Mouse (Mus musculus): Measurements from ENCODE around the gene Fn3krp. TPM values are rescaled to one million over a fixed set of nuclear protein-coding genes. Genes with fewer than 3 reads are reported as not detected.

Fn3krp gene
- 7.3 and 8.9 TPM in 2 replicates for polyA plus RNA-seq (2015; fragmentation: Nextera tagmentation; extraction: Ambion mirVana)

GRCm38 (mm10) chr11:121420830-121421552 lies at the start of gene Fn3krp:
Gene Fn3krp, plus strand, starts transcription at chr11:121421401.
- peak within 1 kb of the TSS; percentile 77 for H3K4me3 ChIP-seq
- peaks cover 6% of the 10 kb centered on the region; the same call in 1 of the 2 replicates for H3K4me1 ChIP-seq
- no peaks in the 10 kb centered on the region for H3K27me3 ChIP-seq
- H3K36me3 ChIP-seq: no peaks in the 10 kb centered on the region
- peak; percentile 100 for ATAC-seq (ENCODE audit: insufficient number of reproducible peaks, low FRiP score, low TSS enrichment, low read depth)
- WGBS: 1% methylated on average over 28 of the region's 28 CpGs
- peak within 1 kb of the TSS; percentile 74 for H3K9ac ChIP-seq
- H3K27ac ChIP-seq: peak within 1 kb of the TSS; percentile 73
- peak within 1 kb of the TSS; percentile 88 for H3K4me2 ChIP-seq
- H3K9me3 ChIP-seq: no peaks in the 10 kb centered on the region

- Histone ChIP-seq H3K27me3 (no peaks in the 10 kb centered on the region), H3K4me1 (no peaks in the 10 kb centered on the region), H3K9ac (no peak overlapping the region), H3K9me3 (no peaks in the 10 kb centered on the region), H3K36me3 (no peaks in the 10 kb centered on the region), H3K27ac (no peak overlapping the region), H3K4me3 (no peak overlapping the region), H3K4me2 (no peak overlapping the region)
- no peak for ATAC-seq (ENCODE audit: insufficient number of reproducible peaks, low FRiP score, low TSS enrichment, low read depth)
- 70% methylated on average over 6 of the region's 6 CpGs for WGBS
Measured at GRCm38 (mm10) chr11:121373305-121373704, 47.9 kb upstream of the Fn3krp start.

DNA sequence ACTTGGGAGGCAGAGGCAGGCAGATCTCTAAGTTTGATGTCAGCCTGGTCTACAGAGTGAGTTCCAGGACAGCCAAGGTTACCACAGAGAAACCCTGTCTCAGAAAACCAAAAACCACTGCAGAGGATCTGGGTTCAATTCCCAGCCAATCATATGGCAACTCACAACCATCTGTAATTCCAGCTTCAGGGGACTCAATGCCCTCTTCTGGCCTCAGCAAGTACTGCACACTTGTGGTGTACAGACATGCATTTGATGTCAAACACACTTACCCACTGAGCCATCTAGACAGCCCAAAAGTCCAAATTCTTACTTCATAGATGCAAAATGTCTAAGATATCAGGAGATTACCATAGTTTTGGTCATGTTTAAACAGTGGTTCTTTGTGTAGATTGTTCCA lies 42.6 kb upstream of the Fn3krp start:
- no peaks in the 10 kb centered on the region for H3K27me3 ChIP-seq
- no peak overlapping the region for H3K27ac ChIP-seq
- H3K9me3 ChIP-seq: no peaks in the 10 kb centered on the region
- no peak for ATAC-seq (ENCODE audit: insufficient number of reproducible peaks, low FRiP score, low TSS enrichment, low read depth)
- no peaks in the 10 kb centered on the region for H3K4me1 ChIP-seq
- no peak overlapping the region for H3K4me3 ChIP-seq
- H3K36me3 ChIP-seq: no peaks in the 10 kb centered on the region
- H3K4me2 ChIP-seq: no peak overlapping the region
- no peak overlapping the region for H3K9ac ChIP-seq

DNA sequence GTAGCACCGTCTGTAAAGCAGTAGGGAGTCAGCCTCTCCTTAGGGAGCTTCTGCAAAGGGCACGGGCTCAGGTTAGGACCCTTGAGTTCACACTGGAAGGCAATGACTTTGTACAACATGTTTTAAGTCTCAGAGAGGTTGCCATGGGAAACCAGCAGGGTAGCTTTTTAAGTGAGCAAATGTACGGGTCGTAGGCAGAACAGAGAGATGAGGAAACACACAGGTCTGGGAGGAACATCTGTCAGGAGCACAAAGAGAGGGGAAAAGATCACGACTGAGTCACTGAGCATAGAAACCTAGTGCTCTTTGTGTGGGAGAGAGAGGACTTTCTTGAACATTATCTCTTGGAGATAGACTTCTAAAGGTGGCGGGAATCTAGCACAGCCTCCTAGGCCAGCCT lies 40.9 kb upstream of the Fn3krp start:
- WGBS: 63% methylated on average over 6 of the region's 6 CpGs

DNA sequence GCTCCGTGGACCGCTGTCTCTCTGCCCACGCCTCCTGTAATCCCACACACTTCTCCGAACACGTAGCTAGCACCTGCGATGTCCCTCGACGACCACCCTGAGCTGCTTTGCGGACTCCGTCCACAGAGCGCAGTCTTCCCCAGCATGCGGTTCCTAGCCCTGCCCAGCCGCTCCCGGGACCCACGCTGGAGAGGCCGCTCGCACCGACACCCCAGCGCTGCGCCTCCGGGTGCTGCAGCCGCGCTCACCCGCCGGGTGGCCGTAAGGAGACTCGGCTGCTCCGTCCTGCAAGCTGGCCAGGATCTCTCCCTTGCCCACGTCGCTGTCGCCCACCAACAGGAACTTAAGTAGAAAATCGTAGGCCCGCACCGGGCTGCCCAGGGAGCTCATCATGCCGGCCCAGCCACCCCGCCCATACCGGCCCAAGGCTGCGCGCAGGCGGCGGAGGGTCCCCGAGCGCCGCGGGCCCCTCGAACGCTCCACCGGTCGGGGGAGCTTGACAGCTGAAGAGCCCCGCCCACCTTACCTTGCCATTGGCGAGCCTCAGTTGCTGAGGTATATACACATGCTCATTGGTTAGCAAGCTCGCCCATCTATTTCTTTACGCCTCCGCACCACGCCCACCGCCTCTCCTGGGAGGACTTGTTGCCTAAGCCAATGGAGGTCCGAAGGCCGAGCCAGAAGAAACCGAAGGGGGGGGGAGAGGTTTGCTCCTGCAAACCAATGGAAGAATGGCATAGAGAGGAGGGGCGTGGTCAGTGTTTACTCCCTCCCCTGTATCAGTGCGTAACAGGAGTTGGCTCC lies 33.2 kb upstream of the Fn3krp start, which contains the start of gene Rab40b:
Rab40b (minus strand) TSS at position 502 of the 804 bp plus-strand sequence.
- peak within 1 kb of the TSS; percentile 63 for H3K4me3 ChIP-seq
- no peaks in the 10 kb centered on the region for H3K36me3 ChIP-seq
- peak; percentile 99 for ATAC-seq (ENCODE audit: insufficient number of reproducible peaks, low FRiP score, low TSS enrichment, low read depth)
- no peaks in the 10 kb centered on the region for H3K27me3 ChIP-seq
- peak within 1 kb of the TSS; percentile 83 for H3K4me2 ChIP-seq
- H3K4me1 ChIP-seq: peaks cover 16% of the 10 kb centered on the region
- no peaks in the 10 kb centered on the region for H3K9me3 ChIP-seq
- peak within 1 kb of the TSS; percentile 44; the same call in 1 of the 2 replicates for H3K27ac ChIP-seq
- 1% methylated on average over 61 of the region's 61 CpGs for WGBS
- peak within 1 kb of the TSS; percentile 50 for H3K9ac ChIP-seq

More for the DNA sequence above, 40.9 kb upstream of the Fn3krp start:
- Histone ChIP-seq H3K9ac (no peak overlapping the region), H3K27me3 (no peaks in the 10 kb centered on the region), H3K36me3 (no peaks in the 10 kb centered on the region), H3K9me3 (no peaks in the 10 kb centered on the region), H3K27ac (no peak overlapping the region), H3K4me1 (no peaks in the 10 kb centered on the region), H3K4me3 (no peak overlapping the region), H3K4me2 (no peak overlapping the region)
- no peak for ATAC-seq (ENCODE audit: insufficient number of reproducible peaks, low FRiP score, low TSS enrichment, low read depth)

DNA sequence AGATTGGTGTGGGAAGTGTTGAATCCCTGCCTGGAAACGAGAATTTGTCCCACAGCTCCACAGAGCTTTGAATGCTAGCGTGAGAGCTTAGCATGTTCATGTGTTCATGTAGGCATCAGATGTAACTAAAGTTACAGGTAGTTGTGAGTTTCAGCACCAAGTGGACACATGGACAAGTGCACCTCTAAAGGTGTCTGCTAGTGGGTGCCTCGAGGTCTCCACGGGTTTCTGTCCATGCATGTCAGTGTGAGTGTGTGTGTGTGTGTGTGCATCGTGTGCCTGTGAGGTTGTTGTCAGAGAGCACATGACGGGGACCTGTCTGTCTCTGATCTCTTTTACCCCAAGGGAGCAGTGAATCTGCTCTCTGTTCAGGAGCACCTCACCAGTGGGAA lies 32.7 kb upstream of the Fn3krp start:
- no peak for ATAC-seq (ENCODE audit: insufficient number of reproducible peaks, low FRiP score, low TSS enrichment, low read depth)

GRCm38 (mm10) chr11:121390793-121391192 lies 30.4 kb upstream of the Fn3krp start:
- no peaks in the 10 kb centered on the region for H3K36me3 ChIP-seq
- no peak overlapping the region for H3K9ac ChIP-seq
- H3K4me1 ChIP-seq: peaks cover 16% of the 10 kb centered on the region
- H3K4me2 ChIP-seq: no peak overlapping the region
- no peak for ATAC-seq (ENCODE audit: insufficient number of reproducible peaks, low FRiP score, low TSS enrichment, low read depth)
- no peaks in the 10 kb centered on the region for H3K27me3 ChIP-seq
- no peaks in the 10 kb centered on the region for H3K9me3 ChIP-seq
- WGBS: 62% methylated on average over 3 of the region's 3 CpGs
- no peak overlapping the region for H3K27ac ChIP-seq
- no peak overlapping the region for H3K4me3 ChIP-seq

More for the DNA sequence above, 32.7 kb upstream of the Fn3krp start:
- Histone ChIP-seq H3K27ac (peak overlapping the region; percentile 22; the same call in 1 of the 2 replicates), H3K4me2 (peak overlapping the region; percentile 83), H3K9me3 (no peaks in the 10 kb centered on the region), H3K4me3 (peak overlapping the region; percentile 63), H3K36me3 (no peaks in the 10 kb centered on the region), H3K4me1 (peaks cover 16% of the 10 kb centered on the region), H3K9ac (no peak overlapping the region), H3K27me3 (no peaks in the 10 kb centered on the region)
- WGBS: 6% methylated on average over 6 of the region's 6 CpGs

DNA sequence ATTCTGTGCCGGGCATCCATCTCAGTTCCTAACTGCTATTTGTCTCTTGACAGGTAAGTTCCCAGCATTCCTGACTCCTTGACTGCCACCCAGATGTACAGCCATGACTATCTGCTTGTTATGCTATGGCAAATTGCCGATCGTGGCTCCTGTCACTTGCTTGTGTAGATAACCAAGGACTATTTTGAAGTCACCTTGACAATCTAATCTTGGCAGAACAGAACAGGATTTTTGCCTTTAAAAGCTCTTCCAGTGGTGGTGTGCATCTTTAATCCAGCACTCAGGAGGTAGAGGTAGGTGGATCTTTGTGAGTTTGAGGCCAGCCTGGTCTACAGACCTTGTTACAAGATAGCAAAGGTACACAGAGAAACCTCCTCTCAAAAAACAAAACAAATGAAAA lies 28.8 kb upstream of the Fn3krp start:
- WGBS: 86% methylated on average over 3 of the region's 3 CpGs
- Histone ChIP-seq H3K4me2 (no peak overlapping the region), H3K4me1 (peaks cover 11% of the 10 kb centered on the region), H3K9ac (no peak overlapping the region), H3K27ac (no peak overlapping the region), H3K4me3 (no peak overlapping the region), H3K36me3 (no peaks in the 10 kb centered on the region), H3K27me3 (no peaks in the 10 kb centered on the region), H3K9me3 (no peaks in the 10 kb centered on the region)
- ATAC-seq (ENCODE audit: insufficient number of reproducible peaks, low FRiP score, low TSS enrichment, low read depth): no peak

DNA sequence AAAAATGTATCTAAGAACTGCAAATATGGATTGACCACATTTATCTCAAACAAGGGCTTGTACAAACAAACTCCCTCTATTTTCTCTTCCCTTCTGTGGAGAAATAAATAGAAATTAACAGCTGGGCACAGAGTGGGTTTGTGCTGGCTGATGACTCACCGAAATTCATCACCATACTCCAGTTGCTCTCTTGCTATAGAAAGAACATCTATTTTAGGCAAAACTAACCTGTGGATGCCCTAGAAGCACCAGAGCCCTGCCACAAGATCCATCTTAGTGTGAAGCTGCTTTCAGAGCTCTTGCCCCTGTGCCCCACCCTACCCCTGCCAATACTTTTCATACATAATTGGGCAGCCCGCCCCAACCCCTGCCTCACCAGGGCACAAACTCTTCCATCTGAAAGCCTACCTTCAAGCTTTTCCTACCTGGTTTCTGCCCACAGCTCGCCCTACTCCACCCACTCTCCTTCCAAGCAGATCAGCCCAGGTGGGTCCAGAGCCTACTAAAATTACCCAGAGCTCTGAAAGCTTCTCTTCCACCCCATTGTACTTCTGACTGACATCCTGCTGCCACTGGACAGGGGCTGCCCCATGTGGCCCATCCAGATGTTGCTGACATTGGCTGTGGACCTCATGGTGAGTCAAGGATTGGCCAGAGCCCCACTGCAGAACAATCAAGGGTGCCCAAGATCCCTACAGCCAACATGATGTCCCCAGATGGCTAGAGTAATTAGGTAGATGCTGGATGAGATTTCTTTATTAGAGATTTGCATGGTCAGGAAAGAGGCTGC lies 13.6 kb upstream of the Fn3krp start:
- Histone ChIP-seq H3K36me3 (no peaks in the 10 kb centered on the region), H3K4me3 (no peak overlapping the region), H3K27me3 (no peaks in the 10 kb centered on the region), H3K27ac (no peak overlapping the region), H3K4me2 (no peak overlapping the region), H3K9me3 (no peaks in the 10 kb centered on the region), H3K4me1 (no peaks in the 10 kb centered on the region), H3K9ac (no peak overlapping the region)
- WGBS: 79% methylated on average over 3 of the region's 3 CpGs
- no peak for ATAC-seq (ENCODE audit: insufficient number of reproducible peaks, low FRiP score, low TSS enrichment, low read depth)

DNA sequence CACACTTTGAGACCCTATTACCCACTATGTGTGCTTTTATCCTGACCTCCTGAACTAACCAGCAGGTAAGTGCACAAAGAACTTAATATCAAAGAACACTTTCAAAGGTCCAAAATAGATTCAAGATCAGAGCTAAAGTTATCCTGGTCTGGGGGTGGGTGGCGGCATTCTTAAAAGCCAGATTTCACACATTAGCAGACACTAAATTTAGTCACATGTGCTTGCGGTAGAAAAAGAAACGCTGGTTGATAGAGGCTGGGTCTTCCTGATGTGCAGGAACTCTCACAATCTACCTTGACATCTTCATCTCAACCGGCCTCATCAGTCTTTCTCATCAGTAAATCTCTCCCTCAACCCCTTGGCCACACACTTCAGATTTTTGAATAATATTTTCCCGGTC lies 6.4 kb upstream of the Fn3krp start:
- 83% methylated on average over 5 of the region's 5 CpGs for WGBS
- H3K4me2 ChIP-seq: no peak overlapping the region

GRCm38 (mm10) chr11:121415351-121415750 lies 5.8 kb upstream of the Fn3krp start:
- no peak for ATAC-seq (ENCODE audit: insufficient number of reproducible peaks, low FRiP score, low TSS enrichment, low read depth)
- Histone ChIP-seq H3K27ac (no peak overlapping the region), H3K4me3 (no peak overlapping the region), H3K4me1 (no peaks in the 10 kb centered on the region), H3K27me3 (no peaks in the 10 kb centered on the region), H3K9ac (no peak overlapping the region), H3K9me3 (no peaks in the 10 kb centered on the region), H3K4me2 (no peak overlapping the region), H3K36me3 (no peaks in the 10 kb centered on the region)
- WGBS: 63% methylated on average over 5 of the region's 5 CpGs

More for the DNA sequence above, 6.4 kb upstream of the Fn3krp start:
- Histone ChIP-seq H3K4me3 (no peak overlapping the region), H3K36me3 (no peaks in the 10 kb centered on the region), H3K4me1 (no peaks in the 10 kb centered on the region), H3K9ac (no peak overlapping the region), H3K27ac (no peak overlapping the region), H3K9me3 (no peaks in the 10 kb centered on the region), H3K27me3 (no peaks in the 10 kb centered on the region)
- ATAC-seq (ENCODE audit: insufficient number of reproducible peaks, low FRiP score, low TSS enrichment, low read depth): no peak
